Mouse (Mus musculus) adrenal gland, adult 18-20 months (tissue): ENCODE data around the gene Sqstm1. TPM values are rescaled to one million over a fixed set of nuclear protein-coding genes. Genes with fewer than 3 reads are reported as not detected.

Experiments
- DNase-seq, 2 experiments: peaks; one replicate each; pipeline ENCODE4 v3.0.0; 2021 to 2022; ENCODE audit warnings: low spot score in 2 of 2
- total RNA-seq, 2 experiments: library from RNA; stranded (reverse); gene quantifications; 1 replicate in 1 of 2; 2 replicates in 1 of 2; pipeline ENCODE4 v1.2.3; 2021

Sqstm1 gene
- total RNA-seq, 2 experiments from 2014 or later = 715 to 956 TPM

DNA sequence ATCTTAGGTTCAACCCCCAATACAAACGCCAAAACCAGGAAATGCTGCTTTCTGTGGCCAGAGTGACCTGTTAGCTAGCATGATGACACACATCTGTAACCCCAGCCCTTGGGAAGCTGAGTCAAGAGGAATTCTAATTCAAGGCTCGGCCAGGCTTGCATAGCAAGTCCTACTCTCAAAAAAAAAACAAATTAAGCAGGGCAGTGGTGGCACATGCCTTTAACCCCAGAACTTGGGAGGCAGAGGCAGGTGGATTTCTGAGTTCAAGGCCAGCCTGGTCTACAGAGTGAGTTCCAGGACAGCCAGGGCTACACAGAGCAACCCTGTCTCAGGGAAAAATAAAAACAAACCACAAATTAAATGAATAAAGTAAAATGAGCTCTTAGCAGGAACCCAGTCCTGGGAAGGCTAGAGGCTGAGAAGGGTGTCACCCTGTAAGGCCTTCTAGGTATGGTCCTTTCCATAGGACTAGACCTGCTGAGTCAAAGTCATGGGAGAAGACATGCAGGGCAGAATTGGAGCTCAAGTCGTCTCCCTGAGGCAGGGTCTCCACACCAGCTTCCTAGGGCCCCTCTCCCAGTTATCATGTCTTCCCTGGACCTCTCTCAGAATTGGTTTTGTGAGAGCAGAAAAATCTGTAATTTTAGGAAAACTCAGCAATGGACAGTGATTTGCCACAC is 1.6 kb upstream of the Sqstm1 start:
- DNase-seq = no peak

DNA sequence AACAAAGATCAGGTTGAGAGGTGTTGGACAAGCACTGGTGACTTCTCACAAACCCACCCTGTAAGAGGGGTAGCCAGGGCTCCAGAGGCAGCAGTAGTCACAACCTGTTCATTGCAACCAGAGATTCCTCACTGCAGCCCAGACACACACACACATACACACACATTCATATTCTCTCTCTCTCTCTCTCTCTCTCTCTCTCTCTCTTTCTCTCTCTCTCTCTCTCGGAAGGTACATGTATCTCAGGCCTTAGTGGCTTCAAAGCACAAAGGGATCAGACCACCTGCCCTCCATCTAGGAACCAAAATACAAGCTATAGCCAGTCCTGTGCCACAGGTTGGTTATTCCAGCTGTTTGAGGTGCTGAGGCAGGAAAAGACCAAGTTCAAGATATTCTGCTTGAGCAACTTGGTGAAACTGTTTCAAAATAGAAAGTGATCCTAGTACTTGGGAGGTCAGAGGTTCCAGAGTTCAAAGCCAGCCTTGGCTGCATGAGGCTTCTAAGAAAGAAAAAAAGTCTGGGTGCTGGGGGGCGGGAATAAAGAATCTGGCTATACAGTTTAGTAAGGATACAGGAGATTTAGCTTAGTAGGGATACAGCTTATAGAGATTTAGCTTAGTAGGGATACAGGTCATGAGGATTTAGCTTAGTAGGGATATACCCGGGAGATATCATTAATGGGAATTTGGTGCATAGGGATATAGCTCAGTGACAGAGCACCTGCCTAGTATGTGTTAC is 864 bp upstream of the Sqstm1 start:
- DNase-seq = no peak

DNA sequence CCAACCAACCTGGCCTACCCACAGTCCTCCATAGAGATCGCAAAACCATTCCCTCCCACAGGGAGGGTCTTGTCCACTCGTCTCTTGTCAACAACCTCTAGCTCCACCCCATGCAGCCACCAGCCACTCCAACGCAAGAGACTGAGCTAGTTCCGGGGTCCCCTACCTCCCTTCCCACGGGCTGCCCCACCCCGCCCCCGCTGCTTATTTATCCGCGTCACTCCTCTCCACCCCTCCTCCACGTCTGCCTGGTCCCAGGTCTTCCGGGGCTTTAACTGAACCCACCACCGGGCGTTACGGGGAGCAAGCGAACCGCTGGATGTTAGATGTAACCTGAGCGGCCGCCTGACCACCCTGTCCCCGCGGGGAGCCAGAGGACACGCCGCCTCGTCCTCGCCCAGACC is 524 bp downstream of the Sqstm1 start:
- DNase-seq = peak; percentile 72 to 74

DNA sequence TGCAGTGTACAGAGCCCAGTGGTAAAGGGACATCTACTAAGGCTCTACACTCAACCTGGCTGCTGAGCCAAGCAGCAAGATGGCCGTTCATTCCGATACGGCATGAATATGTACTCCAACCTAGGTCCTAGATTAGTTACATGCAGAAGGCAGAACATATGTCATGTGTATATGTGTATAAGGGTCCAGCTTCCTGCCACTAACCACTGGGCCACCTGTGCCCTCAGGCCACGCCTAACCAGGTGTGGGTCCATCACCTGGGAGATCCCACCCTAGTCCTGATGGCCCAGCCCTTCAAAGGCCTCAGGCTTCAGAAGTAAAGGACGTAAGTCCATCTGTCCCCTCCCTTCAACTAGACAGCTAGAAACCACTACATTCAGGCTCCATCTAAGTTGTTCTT is 2.6 kb downstream of the Sqstm1 start:
- DNase-seq = no peak

DNA sequence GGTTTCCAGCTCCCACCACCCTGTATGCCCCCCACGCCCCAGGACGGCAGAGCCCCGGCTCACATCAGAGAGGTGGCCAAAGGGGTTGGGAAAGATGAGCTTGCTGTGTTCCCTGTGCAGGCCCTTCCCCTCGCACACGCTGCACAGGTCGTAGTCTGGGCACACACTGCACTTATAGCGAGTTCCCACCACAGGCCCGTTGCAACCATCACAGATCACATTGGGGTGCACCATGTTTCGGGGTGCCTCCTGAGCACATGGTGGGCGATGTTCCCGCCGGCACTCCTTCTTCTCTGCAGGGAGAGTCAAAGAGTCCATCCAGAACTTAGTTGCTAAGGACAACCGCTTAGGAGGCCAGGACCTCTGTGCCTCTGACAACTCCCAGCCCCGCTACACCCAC is 3.3 kb downstream of the Sqstm1 start:
- DNase-seq = no peak

DNA sequence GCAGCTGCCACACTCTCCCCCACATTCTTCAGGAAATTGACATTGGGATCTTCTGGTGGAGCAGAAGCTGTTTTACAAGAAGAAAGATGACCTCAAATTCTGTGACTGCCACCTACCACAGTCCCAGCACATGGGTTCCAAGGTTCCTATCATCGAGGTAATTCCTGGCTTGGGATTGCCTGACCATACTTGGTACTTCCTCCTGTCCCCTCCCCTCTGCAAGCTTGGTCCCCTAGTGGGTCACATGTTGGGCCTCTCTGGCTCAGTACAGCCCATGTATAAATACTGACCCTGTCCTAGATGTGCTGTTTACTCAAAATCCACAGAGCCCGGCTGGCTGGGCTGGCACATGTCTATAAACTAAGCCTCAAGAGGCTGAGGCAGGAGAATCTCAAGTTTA is 4.6 kb downstream of the Sqstm1 start:
- no peak for DNase-seq

DNA sequence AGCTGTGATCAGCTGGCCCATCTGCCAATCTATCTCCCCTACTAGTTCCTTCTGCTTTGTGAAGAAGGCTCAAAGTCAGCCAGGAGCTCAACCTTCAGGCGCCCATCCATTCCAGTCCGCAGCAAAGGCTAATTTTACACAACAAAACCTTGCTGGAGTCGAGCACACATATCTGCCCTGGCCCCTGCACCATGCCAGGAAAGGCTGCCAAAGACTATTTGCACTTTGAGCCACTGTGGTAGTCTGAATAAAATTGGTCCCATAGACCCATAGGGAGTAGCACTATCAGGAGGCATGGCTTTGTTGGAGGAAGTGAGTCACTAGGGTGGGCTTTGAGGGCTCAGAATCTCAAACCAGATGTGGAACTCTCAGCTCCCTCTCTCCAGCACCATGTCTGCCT is 5.2 kb downstream of the Sqstm1 start:
- no peak for DNase-seq

DNA sequence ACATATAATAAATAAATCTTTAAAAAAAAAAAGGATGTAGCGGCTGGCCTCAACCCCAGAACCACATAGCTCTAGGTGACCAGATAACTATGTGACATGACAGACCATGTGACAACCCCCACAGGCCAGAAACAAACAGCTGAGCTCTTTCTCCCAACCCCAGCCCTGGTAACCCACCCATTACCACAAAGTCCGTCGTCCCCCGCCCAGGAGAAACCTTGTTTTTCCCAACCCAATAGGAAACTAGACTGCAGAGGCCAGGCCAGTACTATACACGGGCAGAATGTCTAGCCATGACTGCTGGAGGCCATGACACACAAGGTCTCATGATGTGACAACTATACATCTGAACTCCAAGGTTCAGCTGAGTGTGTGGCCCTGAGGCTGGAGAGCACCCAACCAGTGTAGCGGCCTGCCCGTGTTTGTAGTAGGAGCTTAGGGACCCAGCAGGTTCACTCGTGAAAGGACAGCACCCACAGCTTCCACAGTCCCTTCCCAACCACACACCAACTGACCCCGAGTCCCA is 7.3 kb downstream of the Sqstm1 start:
- DNase-seq = no peak

DNA sequence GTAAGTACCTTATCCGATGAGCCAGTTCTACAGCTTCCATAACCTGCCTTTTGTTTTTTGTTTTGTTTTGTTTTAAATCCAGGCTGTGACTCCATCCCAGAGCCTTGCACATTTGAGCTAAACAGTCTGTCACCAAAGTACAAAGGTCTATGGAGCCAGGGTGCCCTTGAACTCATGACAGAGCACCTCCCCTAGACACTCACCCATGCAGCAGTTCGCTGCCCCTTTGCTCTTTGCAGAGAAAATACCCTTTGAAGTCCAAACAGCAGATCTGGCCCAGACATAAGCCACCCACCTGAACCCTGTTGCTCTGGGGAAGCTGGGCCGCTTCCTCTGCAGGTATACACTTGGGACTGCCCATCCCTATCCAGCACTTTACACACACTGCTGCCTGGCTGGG is 9.0 kb downstream of the Sqstm1 start:
- DNase-seq = no peak

DNA sequence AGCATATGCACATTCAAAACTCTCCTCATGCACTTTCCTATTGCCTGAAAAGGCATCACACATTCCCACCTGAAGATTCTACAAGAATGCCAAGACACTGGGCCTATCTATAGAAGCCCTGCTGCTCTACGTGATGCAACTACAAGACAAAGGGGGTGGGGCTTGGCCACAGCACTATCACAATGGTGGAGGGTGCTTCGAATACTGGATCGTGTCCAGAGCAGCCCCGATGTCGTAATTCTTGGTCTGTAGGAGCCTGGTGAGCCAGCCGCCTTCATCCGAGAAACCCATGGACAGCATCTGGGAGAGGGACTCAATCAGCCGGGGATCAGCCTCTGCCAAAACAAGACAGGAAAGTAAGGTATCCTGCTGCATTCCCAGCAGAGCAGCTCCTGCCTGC is 10.0 kb downstream of the Sqstm1 start:
- DNase-seq = no peak

DNA sequence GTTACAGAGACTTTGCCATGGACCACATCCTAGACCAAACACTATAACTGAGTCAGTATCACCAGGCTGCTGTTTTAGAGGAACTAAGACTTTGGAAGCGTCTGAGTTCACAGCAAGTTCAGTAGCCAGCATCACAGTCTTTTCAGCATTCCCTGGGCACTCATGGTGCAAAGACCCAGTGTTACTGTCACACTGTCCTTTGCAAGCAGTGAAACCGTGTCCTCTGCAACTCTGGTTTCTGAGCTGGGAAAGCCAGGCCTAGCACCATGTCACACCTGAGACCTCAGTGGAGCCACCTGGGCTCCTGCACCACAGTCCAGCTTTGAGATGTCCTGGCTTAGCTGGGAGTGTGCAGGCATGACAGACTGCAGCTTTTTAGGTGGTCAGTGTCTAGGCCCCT is 11.7 kb downstream of the Sqstm1 start:
- no peak for DNase-seq

DNA sequence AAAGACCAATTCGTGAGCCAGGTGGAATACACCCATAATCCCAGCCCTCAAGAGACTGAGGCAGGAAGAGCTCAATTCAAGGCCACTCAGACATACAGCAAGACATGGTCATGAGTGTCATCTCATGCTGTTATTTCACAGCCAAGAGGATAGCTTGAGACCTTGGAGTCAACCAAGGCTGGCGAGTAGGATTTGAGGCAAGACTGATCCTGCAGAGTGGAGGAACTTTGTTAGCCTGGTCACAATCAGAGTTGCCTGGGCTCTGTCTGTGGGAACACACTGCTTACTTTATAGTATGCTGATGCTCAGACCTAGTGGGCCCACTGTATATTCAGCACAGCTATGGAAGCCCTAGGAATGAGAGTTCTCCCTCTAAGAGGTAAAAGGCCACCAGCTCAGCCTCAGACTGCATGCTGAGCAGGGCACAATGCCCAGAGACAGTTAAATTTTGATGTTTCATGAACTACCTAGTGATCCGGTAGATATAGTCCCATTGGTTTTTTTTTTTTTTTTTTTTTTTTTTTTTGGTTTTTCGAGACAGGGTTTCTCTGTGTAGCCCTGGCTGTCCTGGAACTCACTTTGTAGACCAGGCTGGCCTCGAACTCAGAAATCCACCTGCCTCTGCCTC is 12.3 kb downstream of the Sqstm1 start:
- no peak for DNase-seq

DNA sequence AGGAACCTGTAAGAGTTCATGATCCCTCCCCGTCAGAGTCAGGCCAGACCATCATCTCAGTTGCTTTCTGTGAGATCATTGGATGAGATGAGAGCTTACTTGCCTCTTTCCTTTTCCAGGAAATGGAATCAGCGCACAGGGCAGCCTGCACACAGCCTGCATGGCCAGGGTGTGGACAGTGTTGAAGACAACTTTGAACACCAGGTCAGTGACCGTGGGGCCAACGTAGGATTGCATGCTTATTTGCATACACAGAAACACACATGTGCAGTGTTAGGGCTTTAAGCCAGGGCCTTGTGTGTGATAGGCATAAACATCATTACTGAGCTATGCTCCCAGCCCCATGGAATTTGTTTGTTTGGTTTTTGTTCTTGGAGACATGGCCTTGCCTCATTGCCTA is 13.1 kb downstream of the Sqstm1 start:
- DNase-seq = no peak

DNA sequence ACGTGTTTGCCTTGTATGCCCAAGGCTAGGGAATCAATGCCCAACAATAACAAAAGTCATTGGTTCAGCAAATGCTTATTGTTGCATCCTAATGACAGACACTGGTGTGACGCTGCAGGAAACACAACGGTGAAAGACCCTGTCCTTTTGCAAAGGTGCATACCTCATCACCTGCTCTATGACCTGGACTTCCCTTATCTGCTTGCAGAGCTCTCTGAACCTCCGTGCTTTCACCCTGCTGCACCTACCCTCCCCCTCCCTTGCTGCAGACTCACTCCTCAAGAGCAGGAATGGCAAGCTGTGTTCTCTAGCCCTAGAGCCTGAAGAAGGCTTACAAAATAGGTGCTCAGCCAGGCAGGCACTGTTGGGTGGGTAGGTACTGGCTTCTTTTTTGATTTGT is 15.8 kb downstream of the Sqstm1 start:
- DNase-seq = no peak

DNA sequence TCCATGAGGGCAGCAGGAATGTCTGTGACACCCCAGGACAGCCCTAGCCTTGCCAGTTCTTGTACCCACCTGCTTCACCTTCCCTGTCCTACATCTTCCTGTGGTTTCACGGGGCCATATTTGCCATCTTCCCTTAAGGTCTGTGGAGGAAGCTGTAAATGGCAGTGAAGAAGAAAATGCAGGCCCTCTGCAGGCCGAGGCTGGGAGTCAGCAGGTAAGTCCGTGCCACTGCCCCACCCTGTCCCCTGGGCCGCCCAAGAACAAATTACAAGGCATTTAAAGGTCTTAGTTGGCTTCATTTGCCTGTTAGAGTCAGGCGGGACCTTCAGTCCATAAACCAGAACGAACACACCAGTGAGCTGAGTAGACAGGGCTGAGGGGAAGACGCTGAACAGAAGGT is 16.6 kb downstream of the Sqstm1 start:
- no peak for DNase-seq

DNA sequence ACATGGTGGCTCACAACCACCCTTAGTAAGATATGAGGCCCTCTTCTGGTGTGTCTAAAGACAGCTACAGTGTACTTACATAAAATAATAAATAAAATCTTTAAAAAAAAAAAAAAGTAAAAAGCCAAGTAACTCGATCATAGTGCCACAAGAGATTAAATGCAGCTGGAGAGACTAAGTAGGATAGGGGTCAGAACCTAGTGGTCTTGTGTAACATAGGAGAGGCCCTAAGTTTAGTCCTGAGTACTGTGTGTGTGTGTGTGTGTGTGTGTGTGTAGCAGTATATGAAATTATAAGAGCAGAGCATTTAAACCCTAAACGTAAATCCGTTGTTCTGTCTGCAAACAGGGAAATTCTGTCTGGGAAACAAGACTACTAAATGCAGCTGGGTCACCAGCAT is 18.3 kb downstream of the Sqstm1 start:
- DNase-seq = no peak

DNA sequence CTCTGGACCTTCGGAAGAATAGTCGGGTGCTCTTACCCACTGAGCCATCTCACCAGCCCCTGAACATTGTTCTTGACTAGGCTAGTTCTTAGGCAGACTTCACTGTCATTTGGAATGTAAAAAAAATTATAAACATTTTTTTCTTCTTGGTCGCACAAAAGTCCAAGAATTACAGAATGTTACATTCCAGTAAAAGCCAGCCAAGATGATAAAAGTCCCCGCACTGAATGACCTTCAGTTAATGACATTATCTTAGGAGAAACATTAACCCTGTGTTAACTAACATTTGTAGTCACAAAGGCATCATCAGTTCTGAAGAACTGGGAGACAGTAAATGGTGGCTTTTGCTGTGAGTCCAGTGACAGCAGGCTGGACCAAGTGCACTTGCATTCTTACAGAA is 20.3 kb downstream of the Sqstm1 start:
- no peak for DNase-seq

DNA sequence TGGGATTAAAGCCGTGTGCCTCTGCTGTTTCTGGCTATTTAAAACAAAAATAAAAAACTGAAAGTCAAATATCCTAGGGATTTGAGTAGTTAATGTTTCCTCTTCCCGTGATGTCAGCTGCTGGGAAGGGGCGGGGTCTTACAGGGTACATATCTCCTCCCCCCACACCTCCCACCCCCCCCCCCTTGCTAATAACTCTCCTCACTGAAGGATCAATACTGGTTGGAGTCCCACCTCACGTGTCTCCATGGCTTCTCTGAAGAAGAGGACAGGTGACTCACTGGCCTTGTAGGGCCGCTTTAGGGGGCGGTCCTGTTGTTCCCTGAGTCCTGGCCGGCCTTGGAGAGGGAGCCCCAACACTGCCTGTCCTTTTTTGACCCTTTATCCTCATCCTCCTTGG is 21.9 kb downstream of the Sqstm1 start:
- no peak for DNase-seq

DNA sequence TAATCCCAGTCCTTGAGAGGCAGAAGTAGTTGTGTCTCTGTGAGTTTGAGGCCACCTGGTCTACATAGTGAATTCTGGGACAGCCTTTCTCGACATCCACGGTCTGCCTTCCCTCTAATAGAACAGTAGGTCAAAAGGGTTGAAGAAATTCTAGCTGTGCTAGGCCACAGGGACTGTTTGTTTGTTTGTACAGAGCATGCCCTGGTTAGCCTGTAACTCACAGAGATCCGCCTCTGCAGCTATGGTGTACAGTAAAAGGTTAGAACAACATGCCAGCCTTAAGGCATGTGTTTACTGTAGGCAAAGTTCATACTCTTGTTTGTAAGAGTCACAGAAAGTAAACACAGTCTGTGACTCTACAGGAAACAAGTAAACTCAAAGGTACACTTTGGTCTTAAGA is 25.8 kb downstream of the Sqstm1 start:
- DNase-seq = no peak

DNA sequence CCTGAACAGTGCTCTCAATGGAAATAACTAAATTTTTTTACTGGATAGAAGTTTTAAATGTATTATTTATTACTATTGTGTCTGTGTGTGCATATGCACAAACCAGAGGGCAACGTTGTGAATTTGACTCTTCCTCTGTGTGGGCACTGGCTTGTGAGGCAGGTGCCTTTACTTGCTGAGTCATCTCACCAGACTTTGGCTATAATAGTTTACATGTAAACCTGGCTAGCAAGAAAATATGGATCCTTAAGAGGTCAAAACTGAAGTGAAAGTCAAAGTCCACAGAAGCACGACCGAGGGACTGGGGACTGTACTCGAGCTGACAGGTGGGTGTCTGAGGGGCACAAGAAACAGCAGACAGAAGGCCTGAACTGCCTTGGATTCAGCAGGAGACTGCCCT is 27.9 kb downstream of the Sqstm1 start:
- no peak for DNase-seq

DNA sequence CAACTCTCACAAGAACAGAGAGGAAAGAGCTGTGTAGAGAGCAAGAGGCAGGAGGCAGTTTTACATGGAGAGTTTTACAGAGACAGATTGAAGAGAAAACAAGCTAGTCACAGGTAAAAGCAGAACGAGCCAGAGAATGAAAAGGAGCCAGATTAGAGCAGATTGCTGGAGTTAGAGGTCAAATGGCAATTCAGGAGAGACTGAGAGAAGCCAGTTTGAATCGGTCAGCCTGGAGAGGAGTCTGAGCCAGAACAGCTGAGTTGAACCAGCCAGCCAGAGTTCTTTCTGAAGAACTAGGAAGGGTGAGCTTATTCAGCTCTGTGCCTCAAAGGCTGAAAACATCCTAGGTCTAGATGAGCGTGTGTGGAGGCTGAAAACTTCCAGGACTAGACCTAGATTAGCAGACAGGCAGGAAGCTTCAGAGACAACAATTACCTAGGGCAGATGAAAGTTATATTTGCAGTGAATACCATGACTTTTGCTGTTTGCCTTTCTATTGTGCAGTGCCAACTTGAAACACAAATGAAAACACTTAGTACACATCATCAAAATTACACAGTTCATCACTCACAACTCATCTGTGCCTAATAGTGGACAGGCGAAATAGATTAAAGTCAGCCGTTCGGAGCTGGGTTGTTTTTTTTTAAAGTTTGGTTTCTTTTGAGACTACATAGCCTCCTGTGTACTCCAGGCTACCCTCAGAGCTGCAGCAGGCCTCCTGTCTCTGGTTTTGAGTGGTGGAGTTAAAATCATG is 30.0 kb downstream of the Sqstm1 start:
- DNase-seq = no peak
